ENCODE assay signal across 7 mouse cellular contexts in genomic region chr9:36767203-36768143, GRCm38 (mm10). TPM values are rescaled to one million over a fixed set of nuclear protein-coding genes. Genes with fewer than 3 reads are reported as not detected.
DNase-seq lines count a peak whose midpoint lies in the region; ATAC-seq and TF ChIP-seq lines count a peak whose summit lies in the region.

TSS of gene Stt3a (minus strand) at chr9:36767679.

- no peaks in the 10 kb centered on the region for H3K9me3 ChIP-seq in embryonic facial prominence, embryonic 10.5 days
- H3K9me3 ChIP-seq in intestine, postnatal 0 days (ENCODE audit: control insufficient read depth), result no peaks in the 10 kb centered on the region
- no peaks in the 10 kb centered on the region for H3K9me3 ChIP-seq in midbrain, embryonic 12.5 days

- TF ChIP-seq POLR2A in small intestine, adult 2 months (IDR thresholded peaks at IDR 0.05; ENCODE audit: low read depth, low read length), result peak; percentile 75; the same call in 1 of the 2 replicates

- peaks cover 17% of the 10 kb centered on the region for H3K4me1 ChIP-seq in embryonic facial prominence, embryonic 10.5 days
- 0 out of 2 replicates have a peak, but pooled peaks cover 3% of the 10 kb centered on the region for H3K4me1 ChIP-seq in intestine, postnatal 0 days (replicated peaks; ENCODE audit: control insufficient read depth, insufficient read depth, low read length)
- peaks cover 20% of the 10 kb centered on the region for H3K4me1 ChIP-seq in midbrain, embryonic 12.5 days
- 0 out of 2 replicates have a peak, but pooled peaks cover 2% of the 10 kb centered on the region for H3K4me1 ChIP-seq in small intestine, adult 2 months (ENCODE audit: control insufficient read depth, insufficient read depth, insufficient read length, low read length)

- peak within 1 kb of the TSS; percentile 77 for H3K4me2 ChIP-seq in intestine, postnatal 0 days (replicated peaks; ENCODE audit: low read depth)
- peak within 1 kb of the TSS; percentile 82 for H3K4me2 ChIP-seq in midbrain, embryonic 12.5 days (replicated peaks)

- peak; percentile 97 for DNase-seq in adrenal gland, postnatal 10 days
- peak; percentile 98 for DNase-seq in embryonic facial prominence, embryonic 10.5 days (ENCODE audit: low spot score)
- DNase-seq in gonadal fat pad, adult 2 months (ENCODE audit: low read depth), result peak; percentile 99
- DNase-seq in left cerebral cortex, postnatal 4 days, result peak; percentile 99

- peak within 1 kb of the TSS; percentile 90 for H3K27ac ChIP-seq in embryonic facial prominence, embryonic 10.5 days (replicated peaks)
- H3K27ac ChIP-seq in intestine, postnatal 0 days (ENCODE audit: low read depth, low read length), result peak within 1 kb of the TSS; percentile 93
- peak within 1 kb of the TSS; percentile 80 for H3K27ac ChIP-seq in midbrain, embryonic 12.5 days (replicated peaks)
- H3K27ac ChIP-seq in small intestine, adult 2 months (ENCODE audit: insufficient read depth, low read depth, low read length), result peak within 1 kb of the TSS; percentile 74

- intact Hi-C loops in left cerebral cortex, postnatal 4 days (cut with DNase I), result no loop called here

- peaks cover 26% of the 10 kb centered on the region for H3K36me3 ChIP-seq in embryonic facial prominence, embryonic 10.5 days (replicated peaks)
- peaks cover 9% of the 10 kb centered on the region for H3K36me3 ChIP-seq in intestine, postnatal 0 days (ENCODE audit: control insufficient read depth, insufficient read depth)
- peaks cover 14% of the 10 kb centered on the region for H3K36me3 ChIP-seq in midbrain, embryonic 12.5 days
- H3K36me3 ChIP-seq in small intestine, adult 2 months (ENCODE audit: control insufficient read depth, insufficient read depth, low read length), result peaks cover 15% of the 10 kb centered on the region

- peak within 1 kb of the TSS; percentile 93 for H3K4me3 ChIP-seq in embryonic facial prominence, embryonic 10.5 days
- peak within 1 kb of the TSS; percentile 84 for H3K4me3 ChIP-seq in intestine, postnatal 0 days (ENCODE audit: low read depth, low read length)
- peak within 1 kb of the TSS; percentile 91 for H3K4me3 ChIP-seq in midbrain, embryonic 12.5 days
- peak within 1 kb of the TSS; percentile 81 for H3K4me3 ChIP-seq in small intestine, adult 2 months (ENCODE audit: low read depth, low read length)

- WGBS in embryonic facial prominence, embryonic 10.5 days, result under 1% methylated on average over 60 of the region's 60 CpGs
- WGBS in intestine, postnatal 0 days, result under 1% methylated on average over 60 of the region's 60 CpGs
- WGBS in midbrain, embryonic 12.5 days, result under 1% methylated on average over 60 of the region's 60 CpGs
- WGBS in small intestine, adult 2 months, result under 1% methylated on average over 60 of the region's 60 CpGs

- no peaks in the 10 kb centered on the region for H3K27me3 ChIP-seq in embryonic facial prominence, embryonic 10.5 days (replicated peaks; ENCODE audit: low read depth, poor library complexity, severe bottlenecking)
- no peaks in the 10 kb centered on the region for H3K27me3 ChIP-seq in intestine, postnatal 0 days (replicated peaks; ENCODE audit: control insufficient read depth, insufficient read depth, low read length)
- no peaks in the 10 kb centered on the region for H3K27me3 ChIP-seq in midbrain, embryonic 12.5 days
- H3K27me3 ChIP-seq in small intestine, adult 2 months (ENCODE audit: control insufficient read depth, insufficient read depth, low read length), result no peaks in the 10 kb centered on the region

- ATAC-seq in intestine, postnatal 0 days, result peak; percentile 100
- peak; percentile 100 for ATAC-seq in midbrain, embryonic 12.5 days (ENCODE audit: low FRiP score, low read depth)

- H3K9ac ChIP-seq in intestine, postnatal 0 days (ENCODE audit: low read depth, low read length), result peak within 1 kb of the TSS; percentile 76
- H3K9ac ChIP-seq in midbrain, embryonic 12.5 days (replicated peaks), result peak within 1 kb of the TSS; percentile 85

- TF ChIP-seq CTCF in intestine, postnatal 0 days (IDR thresholded peaks at IDR 0.05; ENCODE audit: low read depth), result no peak; the same call in 1 of the 2 replicates
- TF ChIP-seq CTCF in small intestine, adult 2 months (IDR thresholded peaks at IDR 0.05; ENCODE audit: extremely low read depth, insufficient read length, insufficient replicate concordance, low read depth, low read length), result no peak

RNA-seq across cellular contexts. Expression of gene Stt3a, which starts in this region (rescaled TPM):
- 100 to 1,000 TPM; 222 to 235 TPM for total RNA-seq in adrenal gland, postnatal 10 days (2021)
- 177 and 180 TPM in 2 replicates for polyA plus RNA-seq in embryonic facial prominence, embryonic 10.5 days (2016; fragmentation: Nextera tagmentation; extraction: Ambion mirVana)
- 363 and 484 TPM in 2 replicates for polyA plus RNA-seq in gonadal fat pad, adult 2 months (2012; rRNA removed)
- 166 and 179 TPM in 2 replicates for polyA plus RNA-seq in intestine, postnatal 0 days (2015; fragmentation: Nextera tagmentation; extraction: Ambion mirVana)
- total RNA-seq in left cerebral cortex, postnatal 4 days (2021), result 10 to 100 TPM; 83.1 to 84.4 TPM
- 132 and 165 TPM in 2 replicates for polyA plus RNA-seq in midbrain, embryonic 12.5 days (2016; fragmentation: Nextera tagmentation; extraction: Ambion mirVana)
- polyA plus RNA-seq in small intestine, adult 2 months (2012; rRNA removed), result 37.7 and 73.2 TPM in 2 replicates

Comparison
In these comparisons a context has a peak if more than half of its experiments do, and no peak if none do; other contexts are left out.
1. Peak in every context shown above with its lines: DNase-seq, ATAC-seq, H3K4me3 ChIP-seq and H3K27ac ChIP-seq.